Mouse (Mus musculus): ENCODE measurements around the gene Cct6b. TPM values are rescaled to one million over a fixed set of nuclear protein-coding genes. Genes with fewer than 3 reads are reported as not detected.

The Cct6b gene
- polyA plus RNA-seq (2015; fragmentation: Nextera tagmentation; extraction: Ambion mirVana), result 0.25 and 0.46 TPM in 2 replicates

GRCm38 (mm10) chr11:82763742-82764437 lies at the start of gene Cct6b, which contains the start of gene Zfp830:
TSS of gene Cct6b (minus strand) at chr11:82764321.
TSS of gene Zfp830 (plus strand) at chr11:82764345.
- Histone ChIP-seq H3K4me1 (ENCODE audit: control insufficient read depth, insufficient read depth, low read length) (peaks cover 23% of the 10 kb centered on the region), H3K9ac (ENCODE audit: low read depth, low read length) (peak within 1 kb of the TSS; percentile 85), H3K4me2 (ENCODE audit: low read length) (peak within 1 kb of the TSS; percentile 93), H3K27ac (ENCODE audit: low read length) (peak within 1 kb of the TSS; percentile 87), H3K27me3 (ENCODE audit: control insufficient read depth, insufficient read depth, low read depth, low read length) (no peaks in the 10 kb centered on the region), H3K9me3 (replicated peaks; ENCODE audit: control insufficient read depth, low read length, poor library complexity, severe bottlenecking) (no peaks in the 10 kb centered on the region), H3K4me3 (ENCODE audit: low read depth, low read length) (peak within 1 kb of the TSS; percentile 85), H3K36me3 (ENCODE audit: control insufficient read depth, insufficient read depth, low read length) (no peaks in the 10 kb centered on the region)
- peak; percentile 100 for ATAC-seq
- WGBS, result under 1% methylated on average over 44 of the region's 44 CpGs

- no peaks in the 10 kb centered on the region for H3K36me3 ChIP-seq (ENCODE audit: control insufficient read depth, insufficient read depth, low read length)
- H3K4me2 ChIP-seq (ENCODE audit: low read length), result no peak overlapping the region
- no peaks in the 10 kb centered on the region for H3K27me3 ChIP-seq (ENCODE audit: control insufficient read depth, insufficient read depth, low read depth, low read length)
- H3K9me3 ChIP-seq (replicated peaks; ENCODE audit: control insufficient read depth, low read length, poor library complexity, severe bottlenecking), result no peaks in the 10 kb centered on the region
- WGBS, result 68% methylated on average over 5 of the region's 5 CpGs
- no peak for ATAC-seq
- H3K27ac ChIP-seq (ENCODE audit: low read length), result no peak overlapping the region
- H3K9ac ChIP-seq (ENCODE audit: low read depth, low read length), result no peak overlapping the region
- no peak overlapping the region for H3K4me3 ChIP-seq (ENCODE audit: low read depth, low read length)
- 0 out of 2 replicates have a peak, but pooled peaks cover 3% of the 10 kb centered on the region for H3K4me1 ChIP-seq (ENCODE audit: control insufficient read depth, insufficient read depth, low read length)
Observed at GRCm38 (mm10) chr11:82808485-82808884, 44.4 kb upstream of the Cct6b start.

GRCm38 (mm10) chr11:82807370-82807769 lies 43.2 kb upstream of the Cct6b start:
- Histone ChIP-seq H3K9ac (ENCODE audit: low read depth, low read length) (no peak overlapping the region), H3K27me3 (ENCODE audit: control insufficient read depth, insufficient read depth, low read depth, low read length) (no peaks in the 10 kb centered on the region), H3K27ac (ENCODE audit: low read length) (no peak overlapping the region), H3K9me3 (replicated peaks; ENCODE audit: control insufficient read depth, low read length, poor library complexity, severe bottlenecking) (no peaks in the 10 kb centered on the region), H3K4me2 (ENCODE audit: low read length) (no peak overlapping the region), H3K4me3 (ENCODE audit: low read depth, low read length) (no peak overlapping the region), H3K4me1 (ENCODE audit: control insufficient read depth, insufficient read depth, low read length) (no peaks in the 10 kb centered on the region), H3K36me3 (ENCODE audit: control insufficient read depth, insufficient read depth, low read length) (peaks cover 8% of the 10 kb centered on the region)
- no peak for ATAC-seq
- WGBS, result 87% methylated on average over 3 of the region's 3 CpGs

GRCm38 (mm10) chr11:82806656-82807055 lies 42.5 kb upstream of the Cct6b start:
- no peak overlapping the region for H3K9ac ChIP-seq (ENCODE audit: low read depth, low read length)
- H3K27me3 ChIP-seq (ENCODE audit: control insufficient read depth, insufficient read depth, low read depth, low read length), result no peaks in the 10 kb centered on the region
- H3K4me2 ChIP-seq (ENCODE audit: low read length), result no peak overlapping the region
- H3K27ac ChIP-seq (ENCODE audit: low read length), result no peak overlapping the region
- no peak for ATAC-seq
- H3K4me3 ChIP-seq (ENCODE audit: low read depth, low read length), result no peak overlapping the region
- peaks cover 9% of the 10 kb centered on the region for H3K36me3 ChIP-seq (ENCODE audit: control insufficient read depth, insufficient read depth, low read length)
- H3K4me1 ChIP-seq (ENCODE audit: control insufficient read depth, insufficient read depth, low read length), result no peaks in the 10 kb centered on the region
- no peaks in the 10 kb centered on the region for H3K9me3 ChIP-seq (replicated peaks; ENCODE audit: control insufficient read depth, low read length, poor library complexity, severe bottlenecking)
- 56% methylated on average over 3 of the region's 3 CpGs for WGBS

- Histone ChIP-seq H3K4me1 (ENCODE audit: control insufficient read depth, insufficient read depth, low read length) (peaks cover 18% of the 10 kb centered on the region), H3K4me3 (ENCODE audit: low read depth, low read length) (no peak overlapping the region), H3K4me2 (ENCODE audit: low read length) (no peak overlapping the region), H3K9ac (ENCODE audit: low read depth, low read length) (no peak overlapping the region), H3K27ac (ENCODE audit: low read length) (no peak overlapping the region), H3K9me3 (replicated peaks; ENCODE audit: control insufficient read depth, low read length, poor library complexity, severe bottlenecking) (no peaks in the 10 kb centered on the region), H3K27me3 (ENCODE audit: control insufficient read depth, insufficient read depth, low read depth, low read length) (no peaks in the 10 kb centered on the region), H3K36me3 (ENCODE audit: control insufficient read depth, insufficient read depth, low read length) (peaks cover 2% of the 10 kb centered on the region; the same call in 1 of the 2 replicates)
- WGBS, result 92% methylated on average over 11 of the region's 11 CpGs
- no peak for ATAC-seq
Observed at GRCm38 (mm10) chr11:82783453-82783852, 19.3 kb upstream of the Cct6b start.

- Histone ChIP-seq H3K9me3 (replicated peaks; ENCODE audit: control insufficient read depth, low read length, poor library complexity, severe bottlenecking) (no peaks in the 10 kb centered on the region), H3K9ac (ENCODE audit: low read depth, low read length) (peak overlapping the region; percentile 94), H3K4me1 (ENCODE audit: control insufficient read depth, insufficient read depth, low read length) (peaks cover 18% of the 10 kb centered on the region), H3K27ac (ENCODE audit: low read length) (no peak overlapping the region), H3K36me3 (ENCODE audit: control insufficient read depth, insufficient read depth, low read length) (peaks cover 2% of the 10 kb centered on the region; the same call in 1 of the 2 replicates), H3K4me2 (ENCODE audit: low read length) (peak overlapping the region; percentile 53), H3K27me3 (ENCODE audit: control insufficient read depth, insufficient read depth, low read depth, low read length) (no peaks in the 10 kb centered on the region), H3K4me3 (ENCODE audit: low read depth, low read length) (peak overlapping the region; percentile 67)
- ATAC-seq, result no peak
- 47% methylated on average over 6 of the region's 6 CpGs for WGBS
Observed at GRCm38 (mm10) chr11:82782197-82782596, 18.1 kb upstream of the Cct6b start.

GRCm38 (mm10) chr11:82780983-82781903 lies 17.1 kb upstream of the Cct6b start, which contains the start of gene Lig3:
TSS of gene Lig3 (plus strand) at chr11:82781108.
- H3K9me3 ChIP-seq (replicated peaks; ENCODE audit: control insufficient read depth, low read length, poor library complexity, severe bottlenecking), result no peaks in the 10 kb centered on the region
- peak within 1 kb of the TSS; percentile 78 for H3K4me2 ChIP-seq (ENCODE audit: low read length)
- peaks cover 18% of the 10 kb centered on the region for H3K4me1 ChIP-seq (ENCODE audit: control insufficient read depth, insufficient read depth, low read length)
- WGBS, result under 1% methylated on average over 73 of the region's 90 CpGs
- no peaks in the 10 kb centered on the region for H3K27me3 ChIP-seq (ENCODE audit: control insufficient read depth, insufficient read depth, low read depth, low read length)
- peak within 1 kb of the TSS; percentile 98 for H3K27ac ChIP-seq (ENCODE audit: low read length)
- ATAC-seq, result peak; percentile 96
- peak within 1 kb of the TSS; percentile 67 for H3K4me3 ChIP-seq (ENCODE audit: low read depth, low read length)
- peak within 1 kb of the TSS; percentile 94 for H3K9ac ChIP-seq (ENCODE audit: low read depth, low read length)
- peaks cover 2% of the 10 kb centered on the region; the same call in 1 of the 2 replicates for H3K36me3 ChIP-seq (ENCODE audit: control insufficient read depth, insufficient read depth, low read length)

- Histone ChIP-seq H3K4me2 (ENCODE audit: low read length) (peak overlapping the region; percentile 78), H3K9ac (ENCODE audit: low read depth, low read length) (peak overlapping the region; percentile 94), H3K36me3 (ENCODE audit: control insufficient read depth, insufficient read depth, low read length) (peaks cover 2% of the 10 kb centered on the region; the same call in 1 of the 2 replicates), H3K27me3 (ENCODE audit: control insufficient read depth, insufficient read depth, low read depth, low read length) (no peaks in the 10 kb centered on the region), H3K9me3 (replicated peaks; ENCODE audit: control insufficient read depth, low read length, poor library complexity, severe bottlenecking) (no peaks in the 10 kb centered on the region), H3K27ac (ENCODE audit: low read length) (no peak overlapping the region), H3K4me1 (ENCODE audit: control insufficient read depth, insufficient read depth, low read length) (peaks cover 18% of the 10 kb centered on the region), H3K4me3 (ENCODE audit: low read depth, low read length) (peak overlapping the region; percentile 67)
- ATAC-seq, result no peak
- WGBS, result 56% methylated on average over 5 of the region's 5 CpGs
Observed at GRCm38 (mm10) chr11:82780134-82780533, 16.0 kb upstream of the Cct6b start.
